Mouse (Mus musculus) lung, postnatal 0 days (tissue): ENCODE results near the gene Ccdc122. TPM values are rescaled to one million over a fixed set of nuclear protein-coding genes. Genes with fewer than 3 reads are reported as not detected.
A peak's percentile ranks its signal among the peaks of the same experiment; 100 is the strongest.

Source experiments
- ATAC-seq: fragments of 200-750 bp; cut with Nextera tagmentation; 2 replicates; pipeline ENCODE4 v1.8.0; 2017; ENCODE audit warnings: moderate library complexity
- DNase-seq: peaks from one replicate; pipeline ENCODE4 v3.0.0-alpha.2; 2016; ENCODE audit warnings: low spot score
- H3K27ac ChIP-seq: fragments of 300-500 bp; sonication (generic); 2 replicates; pipeline ENCODE4 v1.5.1; 2014; ENCODE audit warnings: antibody characterized with exemption, mild to moderate bottlenecking, low read length, mixed read lengths
- H3K27me3 ChIP-seq: fragments of 300-500 bp; sonication (generic); replicated peaks from 2 replicates; pipeline ENCODE4 v1.6.1; 2014; ENCODE audit warnings: low read length, mixed read lengths; ENCODE audit not compliant: insufficient read depth
- H3K36me3 ChIP-seq: fragments of 300-500 bp; sonication (generic); 2 replicates; pipeline ENCODE4 v1.6.1; 2014; ENCODE audit warnings: low read length, mixed read lengths; ENCODE audit not compliant: insufficient read depth
- H3K4me1 ChIP-seq: fragments of 300-500 bp; sonication (generic); 2 replicates; pipeline ENCODE4 v1.6.1; 2014; ENCODE audit warnings: antibody characterized with exemption, low read depth, low read length, mixed read lengths; ENCODE audit not compliant: insufficient read depth
- H3K4me2 ChIP-seq: fragments of 300-500 bp; sonication (generic); replicated peaks from 2 replicates; pipeline ENCODE4 v1.6.1; 2014; ENCODE audit warnings: low read depth, mild to moderate bottlenecking, low read length, moderate library complexity, mixed read lengths
- H3K4me3 ChIP-seq: fragments of 300-500 bp; sonication (generic); 2 replicates; pipeline ENCODE4 v1.5.1; 2014; ENCODE audit warnings: low read depth, low read length
- H3K9ac ChIP-seq: fragments of 300-500 bp; sonication (generic); replicated peaks from 2 replicates; pipeline ENCODE4 v1.6.1; 2014; ENCODE audit warnings: low read depth, mild to moderate bottlenecking
- H3K9me3 ChIP-seq: fragments of 300-500 bp; sonication (generic); 2 replicates; pipeline ENCODE4 v1.6.1; 2016; ENCODE audit warnings: low read length, mixed read lengths
- CTCF ChIP-seq: IDR thresholded peaks from 2 replicates; pipeline ENCODE4 v1.5.1; 2016; ENCODE audit warnings: antibody characterized with exemption, mild to moderate bottlenecking
- EP300 ChIP-seq: IDR thresholded peaks from 2 replicates; pipeline ENCODE4 v1.6.1; 2016; ENCODE audit warnings: antibody characterized with exemption, mild to moderate bottlenecking, control low read depth
- WGBS: fragments of 180-500 bp; shearing (Covaris S2); extraction: QIAGEN DNeasy Blood & Tissue Kit; methylation state at CpG from one replicate; pipeline ENCODE4 v1.1.7; 2014; 5-methylcytosine and 5-hydroxymethylcytosine counted together
- polyA plus RNA-seq: library from polyadenylated mRNA; unstranded; fragments of >200 nt; fragmentation: Nextera tagmentation; extraction: Ambion mirVana; gene quantifications from 2 replicates; pipeline ENCODE4 v1.2.1, GENCODE M21; 2015

Gene Ccdc122
- polyA plus RNA-seq, 1 experiment from 2014 or later: 8.2 TPM

- DNase-seq (peak; percentile 79), ATAC-seq (no peak)
- H3K27ac ChIP-seq: no peak overlapping the region
- WGBS: 47% methylated on average over 7 of the region's 7 CpGs
- H3K4me1 ChIP-seq: peaks cover 3% of the 10 kb centered on the region; the same call in 1 of the 2 replicates
- no peaks in the 10 kb centered on the region for H3K9me3 ChIP-seq
- no peaks in the 10 kb centered on the region for H3K36me3 ChIP-seq
- TF ChIP-seq CTCF (no peak), EP300 (no peak)
- H3K9ac ChIP-seq: no peak overlapping the region
- no peaks in the 10 kb centered on the region for H3K27me3 ChIP-seq
- H3K4me3 ChIP-seq: no peak overlapping the region
- no peak overlapping the region for H3K4me2 ChIP-seq
Measured at GRCm38 (mm10) chr14:77034175-77034915, 2.2 kb upstream of the Ccdc122 start.

GRCm38 (mm10) chr14:77034970-77035369 lies 1.6 kb upstream of the Ccdc122 start:
- H3K4me1 ChIP-seq: peaks cover 3% of the 10 kb centered on the region; the same call in 1 of the 2 replicates
- H3K27ac ChIP-seq: no peak overlapping the region
- DNase-seq (no peak), ATAC-seq (no peak)
- no peak overlapping the region for H3K4me3 ChIP-seq
- no peaks in the 10 kb centered on the region for H3K9me3 ChIP-seq
- TF ChIP-seq CTCF (no peak), EP300 (no peak)
- H3K9ac ChIP-seq: no peak overlapping the region
- 77% methylated on average over 8 of the region's 8 CpGs for WGBS
- H3K27me3 ChIP-seq: no peaks in the 10 kb centered on the region
- H3K36me3 ChIP-seq: no peaks in the 10 kb centered on the region
- H3K4me2 ChIP-seq: no peak overlapping the region

- TF ChIP-seq EP300: no peak
- TF ChIP-seq CTCF: no peak
- Histone ChIP-seq H3K4me1 (peaks cover 3% of the 10 kb centered on the region; the same call in 1 of the 2 replicates), H3K4me2 (peak overlapping the region; percentile 92; the same call in 1 of the 2 replicates), H3K27me3 (no peaks in the 10 kb centered on the region), H3K9me3 (no peaks in the 10 kb centered on the region), H3K36me3 (no peaks in the 10 kb centered on the region), H3K9ac (no peak overlapping the region), H3K4me3 (peak overlapping the region; percentile 64; the same call in 1 of the 2 replicates), H3K27ac (peak overlapping the region; percentile 80)
- 54% methylated on average over 5 of the region's 5 CpGs for WGBS
- no peak for ATAC-seq
- DNase-seq: peak; percentile 25
Measured at GRCm38 (mm10) chr14:77037330-77037729, 758 bp downstream of the Ccdc122 start.

GRCm38 (mm10) chr14:77037832-77038425 lies 1.4 kb downstream of the Ccdc122 start:
- ATAC-seq (peak; percentile 35), DNase-seq (peak; percentile 60)
- H3K9me3 ChIP-seq: no peaks in the 10 kb centered on the region
- H3K4me1 ChIP-seq: peaks cover 3% of the 10 kb centered on the region; the same call in 1 of the 2 replicates
- TF ChIP-seq CTCF (no peak), EP300 (no peak)
- no peak overlapping the region for H3K9ac ChIP-seq
- H3K36me3 ChIP-seq: no peaks in the 10 kb centered on the region
- no peak overlapping the region for H3K4me2 ChIP-seq
- no peak overlapping the region for H3K4me3 ChIP-seq
- 0 out of 2 replicates have a peak overlapping the region, but pooled peaks have one; percentile 20 for H3K27ac ChIP-seq
- H3K27me3 ChIP-seq: no peaks in the 10 kb centered on the region
- 58% methylated on average over 8 of the region's 8 CpGs for WGBS

- no peak for DNase-seq
- no peak for TF ChIP-seq EP300
- TF ChIP-seq CTCF: no peak
- H3K9me3 ChIP-seq: no peaks in the 10 kb centered on the region
Measured at GRCm38 (mm10) chr14:77053288-77053687, 16.7 kb downstream of the Ccdc122 start.

GRCm38 (mm10) chr14:77069361-77069760 lies 32.8 kb downstream of the Ccdc122 start:
- Histone ChIP-seq H3K36me3 (no peaks in the 10 kb centered on the region), H3K4me2 (no peak overlapping the region), H3K9me3 (no peaks in the 10 kb centered on the region), H3K4me1 (no peaks in the 10 kb centered on the region), H3K27me3 (no peaks in the 10 kb centered on the region), H3K9ac (no peak overlapping the region), H3K27ac (no peak overlapping the region), H3K4me3 (no peak overlapping the region)
- 78% methylated on average over 1 of the region's 1 CpGs for WGBS
- ATAC-seq (no peak), DNase-seq (peak; percentile 9)
- TF ChIP-seq EP300 (no peak), CTCF (no peak)

More at GRCm38 (mm10) chr14:77053288-77053687, 16.7 kb downstream of the Ccdc122 start:
- Histone ChIP-seq H3K4me2 (no peak overlapping the region), H3K9ac (no peak overlapping the region), H3K4me3 (no peak overlapping the region), H3K27me3 (no peaks in the 10 kb centered on the region), H3K4me1 (no peaks in the 10 kb centered on the region), H3K36me3 (no peaks in the 10 kb centered on the region), H3K27ac (no peak overlapping the region)
- ATAC-seq: no peak
